Mouse (Mus musculus) gastrocnemius, postnatal 14 days (tissue): ENCODE results near the gene Chic2. TPM values are rescaled to one million over a fixed set of nuclear protein-coding genes. Genes with fewer than 3 reads are reported as not detected.

ENCODE experiments used
- DNase-seq: peaks from one replicate; pipeline ENCODE4 v3.0.0; 2021; ENCODE audit warnings: mixed read lengths
- intact Hi-C: fragments of 180-260 bp; cut with DNase I; formaldehyde crosslinking; loops from one replicate; pipeline ENCODE4 v1.15.1; 2025; ENCODE audit warnings: low total_unique reads
- total RNA-seq, 2 experiments: library from RNA; stranded (reverse); gene quantifications; 2 replicates each; pipeline ENCODE4 v1.2.3; 2021

Chic2 gene
- total RNA-seq, 2 experiments from 2014 or later = 16.0 to 18.1 TPM

DNA sequence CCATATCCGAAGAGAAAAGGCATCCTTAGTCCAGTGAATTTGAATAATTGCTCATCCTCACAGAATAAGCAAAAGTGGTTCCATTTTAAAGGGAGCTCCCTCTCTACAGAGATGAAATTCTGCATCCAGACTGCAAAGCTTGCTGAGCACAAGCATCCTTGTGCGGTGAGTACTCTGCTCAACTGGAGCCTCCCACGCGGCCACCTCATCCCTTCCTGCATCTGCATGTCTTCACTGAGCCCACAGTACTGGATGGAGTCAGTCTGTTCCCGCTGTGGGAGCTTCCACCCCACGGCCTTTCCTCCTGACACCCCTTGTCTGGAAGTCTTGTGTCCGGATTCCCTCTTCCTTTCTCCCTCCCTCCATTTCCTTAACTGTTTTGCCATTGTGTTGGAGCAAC lies 95.3 kb downstream of the Chic2 start:
- intact Hi-C loops = no loop called here
- no peak for DNase-seq

DNA sequence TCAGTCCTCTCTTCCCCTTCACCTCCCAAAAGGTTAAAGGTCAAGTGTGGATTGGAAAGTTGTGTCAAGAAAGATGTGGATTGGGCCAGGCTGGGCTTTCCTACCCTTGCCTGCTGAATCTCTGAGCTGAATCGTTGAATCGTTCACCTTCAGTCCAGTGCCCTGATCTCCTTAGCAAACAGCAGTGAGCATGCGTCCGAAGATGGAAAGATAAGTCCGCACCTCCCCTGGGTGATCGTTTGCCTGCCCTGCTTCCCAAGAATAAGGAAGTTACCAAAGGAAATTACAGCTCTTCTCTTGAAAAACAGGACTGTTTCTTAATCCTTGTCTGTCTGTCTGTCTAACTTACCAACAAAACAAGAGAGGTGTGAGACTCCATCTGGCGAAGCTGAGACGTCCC lies 96.1 kb downstream of the Chic2 start:
- intact Hi-C loops = no loop called here
- DNase-seq = no peak

Other genes starting within 250 kb of the Chic2 start
- not detected for gene Gsx2, start 30.8 kb upstream of the Chic2 start, total RNA-seq
- 10 to 100 TPM; 38.7 to 41.4 TPM for gene Pdgfra, start 107.5 kb upstream of the Chic2 start, total RNA-seq